Mouse (Mus musculus): ENCODE data around the gene Zkscan6.

DNA sequence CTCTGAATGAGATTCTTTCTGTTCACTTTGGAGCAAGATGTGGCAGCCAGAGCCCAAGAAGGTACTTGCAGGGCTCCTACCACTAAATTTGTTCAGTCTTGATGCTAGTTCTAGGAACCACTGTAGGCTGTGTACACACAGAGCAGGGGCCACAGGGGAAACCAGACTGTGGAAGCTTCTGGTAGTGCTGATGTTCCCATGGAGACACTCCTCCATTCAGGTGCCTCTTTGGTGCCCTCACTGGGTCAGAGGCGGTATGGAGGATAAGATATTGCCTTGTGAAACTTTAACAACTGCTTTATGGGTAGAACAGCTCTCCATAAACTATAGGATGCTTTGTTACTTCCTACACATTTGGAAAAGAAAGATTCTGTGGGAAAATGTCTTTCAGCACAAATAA lies 45.1 kb downstream of the Zkscan6 start:
- TF ChIP-seq POLR2A (IDR thresholded peaks at IDR 0.05; ENCODE audit: insufficient read length, low read depth) (no peak), POLR2AphosphoS2 (IDR thresholded peaks at IDR 0.05; ENCODE audit: insufficient read length, low read depth) (no peak), USF1 (IDR thresholded peaks at IDR 0.05; ENCODE audit: low read depth) (no peak), MAX (IDR thresholded peaks at IDR 0.05; ENCODE audit: low read depth) (no peak), MYOD1 (IDR thresholded peaks at IDR 0.05; ENCODE audit: control insufficient read depth in 1 of 3, insufficient read length in 2 of 3, low read depth in 2 of 3) (no peak), REST (IDR thresholded peaks at IDR 0.05; ENCODE audit: insufficient read depth, insufficient read length) (no peak), E2F4 (IDR thresholded peaks at IDR 0.05; ENCODE audit: insufficient read depth) (no peak), MYOG (IDR thresholded peaks at IDR 0.05; ENCODE audit: control insufficient read depth in 1 of 3, insufficient read depth in 1 of 3, insufficient read length in 2 of 3, low read depth in 2 of 3) (no peak), TCF12 (IDR thresholded peaks at IDR 0.05; ENCODE audit: insufficient read depth, poor library complexity, severe bottlenecking) (no peak), SRF (IDR thresholded peaks at IDR 0.05; ENCODE audit: control insufficient read depth, insufficient read length, low read depth) (no peak), CEBPB (IDR thresholded peaks at IDR 0.05; ENCODE audit: insufficient read depth, poor library complexity, severe bottlenecking) (no peak)
